Mouse (Mus musculus) embryonic stem cell, embryonic (primary cell): ENCODE measurements around the gene Arhgap45.

Source experiments
- CTCF ChIA-PET, 4 experiments: fragments of 300-600 bp in 2 of 4; fragments of 350-600 bp in 2 of 4; sonication (Branson Sonifier 250); formaldehyde crosslinking; loops; one replicate each; lab custom pipeline; 2022; ENCODE audit warnings: inconsistent platforms in 2 of 4; lab: Charles Lee
- POLR2A ChIA-PET, 4 experiments: fragments of 300-600 bp in 2 of 4; fragments of 350-600 bp in 2 of 4; sonication (Branson Sonifier 250); formaldehyde crosslinking; loops; one replicate each; lab custom pipeline; 2022; ENCODE audit warnings: antibody characterized with exemption in 4 of 4, inconsistent platforms in 1 of 4; lab: Charles Lee

The Arhgap45 gene

DNA sequence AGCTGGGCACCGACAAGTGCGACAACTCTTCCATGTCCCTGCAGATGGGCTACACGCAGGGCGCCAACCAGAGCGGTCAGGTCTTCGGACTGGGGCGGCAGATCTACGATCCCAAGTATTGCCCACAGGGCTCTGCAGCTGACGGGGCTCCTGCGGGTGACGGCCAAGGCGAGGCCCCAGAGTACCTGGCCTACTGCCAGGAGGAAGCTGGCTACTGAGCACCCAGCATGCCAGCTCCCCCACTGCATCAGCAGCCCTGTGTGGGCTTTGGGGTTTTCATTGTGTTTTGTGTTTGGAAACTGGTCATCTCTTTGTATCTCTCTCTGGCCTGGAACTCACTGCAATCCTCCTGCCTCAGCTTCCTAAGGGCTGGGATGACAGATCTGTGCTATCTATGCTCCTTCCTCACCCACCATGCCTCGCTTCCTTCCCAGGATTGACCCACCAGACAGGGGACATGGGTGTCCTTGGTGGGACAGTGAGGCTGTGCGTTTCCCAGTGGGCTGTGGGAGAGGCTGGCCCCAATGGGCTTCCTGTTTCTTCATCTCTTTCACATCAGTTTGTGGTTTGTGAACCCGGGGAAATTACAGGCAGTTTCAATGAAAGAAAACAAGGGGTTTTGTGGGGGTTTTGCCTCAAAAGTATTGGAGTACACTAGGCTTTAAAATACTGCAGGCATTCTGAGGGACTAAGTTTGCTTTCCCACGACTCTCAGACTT is 21.9 kb upstream of the Arhgap45 start:
- POLR2A ChIA-PET: interaction anchor here in 3 of 4 experiments (0.6 to 2.3 kb wide), 5 partner anchors 10 to 174 kb away, joined by 3 to 9 read pairs (median 3); partner anchors contain the start of gene Tmem259 (in 1 of the 3)
- CTCF ChIA-PET: interaction anchor here in 3 of 4 experiments (0.5 to 1.5 kb wide), 5 partner anchors 10 to 160 kb away, joined by 3 to 4 read pairs (median 3); partner anchors contain the start of gene Tmem259 (in 1 of the 3)

DNA sequence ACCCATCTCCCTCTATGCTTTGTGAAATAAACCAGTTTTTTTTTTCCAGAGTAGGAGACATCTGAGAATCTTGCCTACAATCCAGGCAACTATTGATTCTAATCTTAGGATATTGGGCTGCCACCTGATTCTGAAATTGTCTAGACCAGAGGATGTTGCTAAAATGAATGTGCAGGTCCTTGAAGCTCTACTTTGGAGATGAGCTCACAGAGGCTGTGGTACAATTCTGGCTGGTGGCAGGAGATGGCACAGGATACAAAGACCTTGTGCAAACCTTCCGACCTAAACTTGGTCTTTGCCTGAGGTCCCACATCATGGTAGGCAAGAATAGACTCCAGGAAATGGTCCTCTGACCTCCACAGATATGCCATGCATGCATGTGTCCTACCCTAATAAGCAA is 20.8 kb upstream of the Arhgap45 start:
- CTCF ChIA-PET: interaction anchor here in 1 of 4 experiments (2.4 kb wide), 1 partner anchor 18 kb away, joined by 9 read pairs; no protein-coding TSS in a partner anchor
- POLR2A ChIA-PET: interaction anchor here in 2 of 4 experiments (0.6 to 2.8 kb wide), 4 partner anchors 11 to 145 kb away, joined by 3 to 16 read pairs (median 5); partner anchors contain the start of gene Tmem259 (in 1 of the 2)

DNA sequence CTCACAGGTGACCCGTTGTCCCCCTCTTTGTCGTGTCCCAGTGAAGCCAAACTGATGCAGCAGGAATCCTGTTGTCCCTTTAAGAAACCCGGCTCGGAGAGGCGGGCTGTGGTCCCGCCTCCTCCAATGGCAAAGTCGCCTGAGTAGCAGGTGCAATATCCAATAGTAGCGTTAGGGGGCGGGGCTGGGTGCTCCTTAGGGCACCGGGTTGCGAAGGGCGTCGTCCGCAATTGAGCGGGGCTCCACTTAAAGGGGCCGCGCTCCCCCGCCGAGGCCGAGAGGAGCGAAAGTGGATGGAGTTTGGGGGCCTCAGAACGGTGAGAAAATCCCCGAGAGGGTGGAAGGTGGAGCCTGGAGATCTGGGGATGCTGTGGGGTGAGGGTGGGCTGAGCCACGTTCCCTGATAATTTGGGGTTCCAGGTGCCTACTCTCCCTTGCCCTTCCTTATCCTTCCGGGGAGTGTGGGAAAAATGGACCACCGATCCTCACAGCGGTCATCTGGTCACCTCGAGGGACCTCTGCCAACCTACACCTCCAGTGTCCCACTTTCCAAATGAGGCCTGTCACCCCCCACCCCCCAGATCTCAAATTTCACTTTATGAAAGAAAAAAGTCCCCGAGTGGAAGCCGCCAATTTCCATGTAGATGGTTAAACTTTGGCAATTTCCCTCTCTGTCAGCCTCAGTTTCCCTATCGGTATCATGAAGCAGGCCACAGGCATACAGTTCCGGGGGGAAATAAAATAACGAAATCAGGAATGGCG is 20.0 kb upstream of the Arhgap45 start, which contains the start of gene Abca7:
TSS of gene Abca7 (plus strand) at position 223 of the 762 bp plus-strand sequence.
- POLR2A ChIA-PET: interaction anchor here (0.6 to 2.9 kb wide), 44 partner anchors 9 to 680 kb away, joined by 3 to 25 read pairs (median 4); partner anchors contain the start of genes Tmem259 (in 2 of the 4), Arhgap45 (in 1 of the 4), Gamt (in 1 of the 4) and Polr2e (in 1 of the 4)
- CTCF ChIA-PET: interaction anchor here in 2 of 4 experiments (0.6 to 2.4 kb wide), 7 partner anchors 11 to 1520 kb away, joined by 3 to 27 read pairs (median 6); partner anchors contain the start of genes Tmem259 (in 1 of the 2) and Wdr18 (in 1 of the 2)

DNA sequence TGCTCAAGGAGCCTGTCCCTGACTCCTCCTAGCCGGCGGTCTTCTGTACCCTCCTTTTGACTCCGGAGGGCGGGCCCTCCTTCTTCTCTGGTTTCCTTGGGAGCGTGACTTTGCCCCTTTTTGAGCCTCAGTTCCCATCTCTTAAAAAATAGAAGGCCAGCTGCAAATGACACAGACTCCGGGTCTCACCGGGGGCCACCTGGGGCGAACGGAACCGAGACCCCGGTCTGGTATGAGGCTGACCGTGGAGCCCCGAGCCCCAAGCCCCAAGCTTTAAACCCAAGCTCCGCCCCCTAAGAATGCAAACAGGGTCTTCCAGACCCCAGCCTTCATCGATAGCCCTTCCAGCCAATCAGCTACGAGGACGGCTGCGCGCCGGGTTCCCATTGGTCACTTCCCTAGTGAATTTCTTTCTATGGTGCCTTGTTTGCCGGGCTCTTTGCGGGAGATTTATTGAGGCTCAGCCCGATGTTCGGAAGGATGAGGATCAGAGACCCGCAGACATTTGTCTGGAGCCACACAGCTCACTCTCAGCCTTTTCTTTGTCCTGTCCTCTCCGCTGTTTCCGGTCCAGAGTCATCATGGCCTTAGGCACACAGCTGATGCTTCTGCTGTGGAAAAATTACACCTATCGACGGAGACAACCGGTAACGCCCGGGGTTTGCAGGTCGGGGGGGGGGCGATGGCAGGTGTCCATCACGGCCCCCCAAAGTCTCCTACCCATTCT is 19.3 kb upstream of the Arhgap45 start:
- ChIA-PET CTCF (interaction anchor here (0.6 to 2.4 kb wide), 15 partner anchors 10 to 1519 kb away, joined by 3 to 27 read pairs (median 4); partner anchors contain the start of genes Tmem259 (in 1 of the 4) and Wdr18 (in 1 of the 4)), POLR2A (interaction anchor here (0.6 to 2.9 kb wide), 60 partner anchors 9 to 679 kb away, joined by 3 to 25 read pairs (median 4); partner anchors contain the start of genes Tmem259 (in 2 of the 4), Arhgap45 (in 1 of the 4), C2cd4c (in 1 of the 4) and Gamt (in 1 of the 4))

DNA sequence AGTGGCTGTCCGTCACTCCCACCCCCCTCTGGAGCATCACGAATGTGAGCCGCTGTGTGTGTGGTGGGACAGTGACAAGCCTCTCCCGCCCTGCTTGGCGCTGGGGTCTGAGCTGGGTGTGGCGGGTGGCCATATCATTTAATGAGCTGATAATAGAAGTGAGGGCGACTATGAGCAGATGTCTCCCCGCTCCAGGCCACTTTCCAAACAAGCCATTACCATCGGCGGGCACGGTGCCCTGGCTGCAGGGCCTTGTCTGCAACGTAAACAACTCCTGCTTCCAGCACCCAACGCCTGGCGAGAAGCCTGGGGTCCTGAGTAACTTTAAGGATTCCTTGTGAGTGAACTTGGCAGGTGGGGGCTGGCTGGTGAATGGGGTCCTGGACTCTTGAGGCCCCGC is 18.6 kb upstream of the Arhgap45 start:
- CTCF ChIA-PET: interaction anchor here (0.5 to 2.4 kb wide), 15 partner anchors 9 to 963 kb away, joined by 3 to 27 read pairs (median 3); partner anchors contain the start of genes Tmem259 (in 1 of the 4) and Wdr18 (in 1 of the 4)
- POLR2A ChIA-PET: interaction anchor here (0.8 to 2.9 kb wide), 42 partner anchors 8 to 384 kb away, joined by 3 to 25 read pairs (median 4); partner anchors contain the start of genes Tmem259 (in 2 of the 4), Arhgap45 (in 1 of the 4), C2cd4c (in 1 of the 4) and Mum1 (in 1 of the 4)

DNA sequence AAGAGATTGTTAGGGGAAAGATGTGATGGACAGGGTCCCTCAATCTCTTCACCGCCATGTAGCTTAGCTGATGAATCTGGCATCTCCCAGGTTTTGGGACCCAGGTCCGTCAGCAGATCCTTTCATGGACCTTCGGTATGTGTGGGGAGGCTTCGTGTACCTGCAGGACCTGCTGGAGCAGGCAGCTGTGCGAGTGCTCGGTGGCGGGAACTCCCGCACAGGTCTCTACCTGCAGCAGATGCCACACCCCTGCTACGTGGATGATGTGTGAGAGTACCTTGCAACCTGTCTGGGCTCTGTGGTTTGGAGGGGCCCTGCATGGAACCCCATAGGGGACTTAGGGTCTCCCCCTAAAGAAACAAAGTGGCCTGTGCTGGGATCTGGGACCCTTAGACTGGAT is 14.5 kb upstream of the Arhgap45 start:
- CTCF ChIA-PET: interaction anchor here in 2 of 4 experiments (0.5 to 1.9 kb wide), 5 partner anchors 10 to 104 kb away, joined by 3 to 8 read pairs (median 4); no protein-coding TSS in a partner anchor
- POLR2A ChIA-PET: interaction anchor here in 3 of 4 experiments (0.5 to 6.1 kb wide), 9 partner anchors 12 to 64 kb away, joined by 3 to 44 read pairs (median 5); partner anchors contain the start of genes Tmem259 (in 2 of the 3) and Arhgap45 (in 1 of the 3)

DNA sequence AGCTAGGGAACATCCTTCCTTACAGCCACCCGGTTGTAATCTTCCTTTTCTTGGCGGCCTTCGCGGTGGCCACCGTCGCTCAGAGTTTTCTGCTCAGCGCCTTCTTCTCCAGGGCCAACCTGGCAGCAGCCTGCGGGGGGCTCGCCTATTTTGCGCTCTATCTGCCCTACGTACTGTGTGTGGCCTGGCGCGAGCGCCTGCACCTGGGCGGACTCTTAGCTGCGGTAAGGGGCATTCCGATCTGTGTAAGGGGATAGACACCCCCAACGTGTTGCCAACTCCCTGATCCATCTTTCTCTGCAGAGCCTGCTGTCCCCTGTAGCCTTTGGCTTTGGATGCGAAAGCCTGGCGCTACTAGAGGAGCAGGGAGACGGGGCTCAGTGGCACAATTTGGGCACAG is 13.6 kb upstream of the Arhgap45 start:
- ChIA-PET POLR2A (interaction anchor here (0.5 to 6.1 kb wide), 17 partner anchors 11 to 164 kb away, joined by 3 to 44 read pairs (median 5); partner anchors contain the start of genes Arhgap45 (in 1 of the 4) and Tmem259 (in 1 of the 4)), CTCF (interaction anchor here in 3 of 4 experiments (0.5 to 1.9 kb wide), 9 partner anchors 11 to 59 kb away, joined by 3 to 8 read pairs (median 3); partner anchors contain the start of genes Arhgap45 (in 1 of the 3) and Tmem259 (in 1 of the 3))

DNA sequence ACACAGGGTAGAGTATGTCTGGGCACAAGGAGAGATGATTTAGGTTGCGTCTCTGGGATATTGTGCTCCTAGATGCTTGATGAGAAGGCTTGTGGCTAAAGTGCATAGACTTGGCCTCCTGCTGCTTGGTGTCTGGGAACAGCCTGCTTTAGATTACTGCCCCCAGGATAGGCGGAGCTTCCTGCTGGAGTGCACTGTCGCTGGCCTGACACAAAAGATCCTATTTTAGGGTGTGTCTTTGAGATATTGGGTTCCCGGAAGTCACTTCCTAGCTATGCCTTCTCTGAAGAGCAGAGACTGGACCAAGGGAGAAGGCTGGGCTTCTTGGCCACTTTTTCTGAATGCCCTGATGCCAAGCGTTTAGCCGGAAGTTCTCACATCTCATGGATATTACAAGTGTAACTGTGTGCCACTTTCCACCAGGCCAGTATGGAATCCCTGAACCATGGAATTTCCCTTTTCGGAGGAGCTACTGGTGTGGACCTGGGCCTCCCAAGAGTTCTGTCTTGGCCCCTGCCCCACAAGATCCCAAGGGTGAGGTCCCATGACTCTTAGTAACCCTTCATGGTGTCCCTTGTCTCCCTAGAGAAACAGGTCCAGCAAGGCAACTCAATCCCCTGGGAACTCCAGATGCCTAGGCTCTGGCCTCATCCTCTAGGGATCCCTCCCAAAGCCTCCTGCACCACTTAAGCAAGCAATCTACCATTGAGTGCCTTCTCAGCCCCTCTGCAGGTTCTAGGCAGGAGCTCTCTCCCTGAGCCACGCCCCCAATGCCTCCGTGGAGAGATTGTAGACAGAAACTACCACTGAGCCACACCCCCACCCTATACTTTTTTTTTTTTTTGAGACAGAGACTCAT is 12.8 kb upstream of the Arhgap45 start:
- ChIA-PET CTCF (interaction anchor here in 3 of 4 experiments (0.5 to 1.4 kb wide), 14 partner anchors 11 to 372 kb away, joined by 3 to 8 read pairs (median 4); partner anchors contain the start of genes Arhgap45 (in 1 of the 3), Stk11 (in 1 of the 3) and Tmem259 (in 1 of the 3)), POLR2A (interaction anchor here (0.5 to 6.1 kb wide), 26 partner anchors 10 to 200 kb away, joined by 3 to 44 read pairs (median 4); partner anchors contain the start of genes Arhgap45 (in 1 of the 4), Cnn2 (in 1 of the 4), Polr2e (in 1 of the 4) and Sbno2 (in 1 of the 4))

DNA sequence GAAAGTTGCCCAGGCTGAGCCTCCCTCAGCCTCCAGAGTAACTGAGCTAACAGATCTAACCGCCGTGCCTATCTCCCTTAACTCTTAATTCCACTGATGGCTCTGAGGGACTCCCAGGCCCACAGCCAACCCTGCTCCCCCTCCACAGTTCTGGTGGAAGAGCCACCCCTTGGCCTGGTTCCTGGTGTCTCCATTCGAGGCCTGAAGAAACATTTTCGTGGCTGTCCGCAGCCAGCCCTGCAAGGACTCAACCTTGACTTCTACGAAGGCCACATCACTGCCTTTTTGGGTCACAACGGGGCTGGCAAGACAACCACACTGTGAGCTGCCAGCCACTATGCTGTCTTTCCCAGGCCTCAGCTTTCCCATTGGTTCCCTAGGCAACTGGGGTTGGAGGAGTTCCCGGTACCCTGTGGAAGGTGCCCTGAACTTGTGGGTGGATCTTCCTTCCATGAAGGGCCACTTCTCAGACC is 12.2 kb upstream of the Arhgap45 start:
- ChIA-PET POLR2A (interaction anchor here in 3 of 4 experiments (0.7 to 6.1 kb wide), 20 partner anchors 10 to 201 kb away, joined by 3 to 44 read pairs (median 4); partner anchors contain the start of genes Arhgap45 (in 2 of the 3), Cnn2 (in 1 of the 3), Polr2e (in 1 of the 3) and Sbno2 (in 1 of the 3)), CTCF (interaction anchor here in 3 of 4 experiments (0.5 to 1.4 kb wide), 10 partner anchors 10 to 372 kb away, joined by 3 to 8 read pairs (median 4); partner anchors contain the start of genes Stk11 (in 1 of the 3) and Tmem259 (in 1 of the 3))

DNA sequence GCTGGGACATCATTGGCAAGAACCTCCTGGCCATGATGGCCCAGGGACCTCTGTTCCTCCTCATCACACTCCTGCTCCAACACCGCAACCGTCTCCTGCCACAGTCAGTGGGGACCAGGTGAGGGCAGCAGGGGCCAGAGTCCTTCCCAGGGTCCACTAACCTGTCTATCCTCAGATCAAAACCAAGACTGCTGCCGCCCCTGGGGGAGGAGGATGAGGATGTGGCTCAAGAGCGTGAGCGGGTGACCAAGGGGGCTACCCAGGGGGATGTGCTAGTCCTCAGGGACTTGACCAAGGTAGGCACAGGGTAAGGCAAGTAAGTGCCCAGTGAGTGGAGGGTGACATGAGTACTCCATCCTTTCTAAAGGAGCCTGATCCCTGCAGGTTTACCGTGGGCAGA is 4.7 kb upstream of the Arhgap45 start:
- POLR2A ChIA-PET: interaction anchor here in 2 of 4 experiments (5.0 to 9.6 kb wide), 3 partner anchors 15 to 40 kb away, joined by 37 to 102 read pairs (median 42); no protein-coding TSS in a partner anchor
- CTCF ChIA-PET: no interaction called here

DNA sequence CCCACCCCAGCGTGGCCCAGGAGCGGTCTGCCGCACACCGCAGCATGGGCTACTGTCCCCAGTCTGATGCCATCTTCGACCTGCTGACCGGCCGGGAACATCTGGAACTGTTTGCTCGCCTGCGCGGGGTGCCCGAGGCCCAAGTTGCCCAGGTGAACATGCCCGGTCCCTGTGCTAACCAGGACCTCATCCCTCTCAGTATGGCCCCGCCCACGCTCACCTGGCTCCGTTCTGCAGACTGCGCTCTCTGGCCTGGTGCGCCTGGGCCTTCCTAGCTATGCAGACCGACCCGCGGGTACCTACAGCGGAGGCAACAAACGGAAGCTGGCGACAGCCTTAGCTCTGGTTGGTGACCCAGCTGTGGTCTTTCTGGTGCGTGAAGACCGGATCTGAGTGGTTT is 2.8 kb upstream of the Arhgap45 start:
- ChIA-PET POLR2A (interaction anchor here in 3 of 4 experiments (0.6 to 9.6 kb wide), 42 partner anchors 8 to 1587 kb away, joined by 3 to 102 read pairs (median 6); partner anchors contain the start of genes Tmem259 (in 2 of the 3), Abca7 (in 1 of the 3), Cnn2 (in 1 of the 3) and Csnk1g2 (in 1 of the 3)), CTCF (interaction anchor here in 3 of 4 experiments (0.8 to 2.7 kb wide), 13 partner anchors 10 to 343 kb away, joined by 3 to 10 read pairs (median 4); partner anchors contain the start of genes Abca7 (in 1 of the 3), Cnn2 (in 1 of the 3), Tmem259 (in 1 of the 3) and Wdr18 (in 1 of the 3))

DNA sequence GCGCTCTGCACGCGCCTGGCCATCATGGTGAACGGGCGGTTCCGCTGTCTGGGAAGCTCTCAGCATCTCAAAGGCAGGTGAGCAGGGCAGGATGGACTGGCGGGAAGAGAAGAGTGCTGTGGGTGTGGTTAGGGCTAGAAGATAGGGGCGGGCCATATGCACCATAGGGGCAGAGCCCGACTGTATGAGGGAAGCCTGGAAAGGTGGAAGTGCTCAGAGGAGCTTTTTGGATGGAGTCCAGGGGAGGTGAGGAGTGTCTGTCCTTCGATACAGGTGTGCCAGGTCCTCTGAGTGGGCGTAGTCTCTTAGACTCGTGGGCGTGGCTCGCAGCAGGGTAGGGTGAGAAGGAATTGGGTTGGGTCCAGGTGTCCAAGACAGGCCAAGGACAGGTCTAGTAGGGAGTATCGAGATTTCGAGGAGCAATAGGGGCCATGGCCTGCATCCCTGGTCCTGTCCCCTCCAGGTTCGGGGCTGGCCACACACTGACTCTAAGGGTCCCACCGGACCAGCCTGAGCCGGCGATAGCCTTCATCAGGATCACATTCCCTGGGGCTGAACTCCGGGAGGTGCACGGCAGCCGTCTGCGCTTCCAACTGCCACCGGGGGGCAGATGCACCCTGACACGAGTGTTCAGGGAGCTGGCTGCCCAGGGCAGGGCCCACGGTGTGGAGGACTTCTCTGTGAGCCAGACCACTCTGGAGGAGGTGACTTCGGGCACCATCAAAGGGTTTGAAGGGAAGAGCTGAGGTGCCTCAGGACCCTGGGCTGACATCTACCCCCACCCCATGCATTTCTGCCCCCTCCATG is 1.8 kb upstream of the Arhgap45 start:
- ChIA-PET CTCF (interaction anchor here in 3 of 4 experiments (0.6 to 2.7 kb wide), 16 partner anchors 11 to 335 kb away, joined by 3 to 10 read pairs (median 4); partner anchors contain the start of genes Abca7 (in 1 of the 3), Cnn2 (in 1 of the 3), Tmem259 (in 1 of the 3) and Wdr18 (in 1 of the 3)), POLR2A (interaction anchor here in 3 of 4 experiments (0.5 to 9.6 kb wide), 52 partner anchors 9 to 1588 kb away, joined by 3 to 102 read pairs (median 5); partner anchors contain the start of genes Abca7 (in 1 of the 3), Cbarp (in 1 of the 3), Cnn2 (in 1 of the 3) and Csnk1g2 (in 1 of the 3))

DNA sequence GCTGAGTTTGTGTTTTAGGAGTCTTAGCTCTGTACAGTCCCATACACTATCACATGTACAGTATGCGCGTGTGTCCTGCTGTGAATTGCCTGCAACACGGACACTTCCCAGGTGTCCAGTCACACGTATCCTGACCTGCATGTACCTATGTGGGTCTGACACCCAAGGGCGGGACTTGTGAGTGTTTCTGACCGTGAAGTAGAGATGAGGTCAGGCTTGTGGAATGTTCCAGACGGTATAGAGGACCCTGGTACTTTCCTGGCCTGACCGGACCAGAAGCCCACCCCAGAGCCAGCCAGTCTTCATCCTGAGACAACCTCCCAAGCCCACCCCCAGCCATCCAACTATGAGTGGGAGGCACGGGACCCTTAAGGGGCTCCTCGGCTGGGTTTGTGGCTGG is 870 bp upstream of the Arhgap45 start:
- ChIA-PET CTCF (interaction anchor here in 3 of 4 experiments (0.6 to 2.7 kb wide), 7 partner anchors 12 to 56 kb away, joined by 3 to 10 read pairs (median 4); partner anchors contain the start of genes Tmem259 (in 1 of the 3) and Wdr18 (in 1 of the 3)), POLR2A (interaction anchor here in 3 of 4 experiments (0.6 to 9.6 kb wide), 29 partner anchors 10 to 153 kb away, joined by 3 to 102 read pairs (median 6); partner anchors contain the start of genes Abca7 (in 1 of the 3), Cnn2 (in 1 of the 3), Polr2e (in 1 of the 3) and Sbno2 (in 1 of the 3))
